Mouse (Mus musculus) liver, embryonic 13.5 days (tissue): Measurements from ENCODE around the gene Tbx2. TPM values are rescaled to one million over a fixed set of nuclear protein-coding genes. Genes with fewer than 3 reads are reported as not detected.

Experiments
- ATAC-seq: fragments of 200-750 bp; cut with Nextera tagmentation; 2 replicates; pipeline ENCODE4 v1.8.0; 2017; ENCODE audit warnings: low read depth, mild to moderate bottlenecking, moderate number of reproducible peaks, moderate library complexity
- DNase-seq: peaks from one replicate; pipeline ENCODE4 v3.0.0; 2022
- H3K27ac ChIP-seq: fragments of 300-500 bp; sonication (generic); 2 replicates; pipeline ENCODE4 v1.5.1; 2015; ENCODE audit warnings: moderate library complexity, mild to moderate bottlenecking, inconsistent platforms
- H3K27me3 ChIP-seq: fragments of 300-500 bp; sonication (generic); 2 replicates; pipeline ENCODE4 v1.6.1; 2015; ENCODE audit warnings: mild to moderate bottlenecking, inconsistent platforms
- H3K36me3 ChIP-seq: fragments of 300-500 bp; sonication (generic); 2 replicates; pipeline ENCODE4 v1.6.1; 2015; ENCODE audit warnings: mild to moderate bottlenecking, inconsistent platforms
- H3K4me1 ChIP-seq: fragments of 300-500 bp; sonication (generic); replicated peaks from 2 replicates; pipeline ENCODE4 v1.6.1; 2015; ENCODE audit warnings: inconsistent platforms
- H3K4me2 ChIP-seq: fragments of 300-500 bp; sonication (generic); 2 replicates; pipeline ENCODE4 v1.6.1; 2015; ENCODE audit warnings: inconsistent platforms, mild to moderate bottlenecking, moderate library complexity
- H3K4me3 ChIP-seq: fragments of 300-500 bp; sonication (generic); replicated peaks from 2 replicates; pipeline ENCODE4 v1.5.1; 2015; ENCODE audit warnings: mild to moderate bottlenecking, inconsistent platforms
- H3K9ac ChIP-seq: fragments of 300-500 bp; sonication (generic); 2 replicates; pipeline ENCODE4 v1.6.1; 2015; ENCODE audit warnings: mild to moderate bottlenecking, inconsistent platforms
- H3K9me3 ChIP-seq: fragments of 300-500 bp; sonication (generic); replicated peaks from 2 replicates; pipeline ENCODE4 v1.6.1; 2016; ENCODE audit warnings: inconsistent platforms
- WGBS: fragments of 180-500 bp; shearing (Covaris S2); methylation state at CpG from one replicate; pipeline ENCODE4 v1.1.7; 2015; ENCODE audit not compliant: insufficient replicate concordance; 5-methylcytosine and 5-hydroxymethylcytosine counted together
- polyA plus RNA-seq: library from polyadenylated mRNA; unstranded; fragments of >200 nt; fragmentation: Nextera tagmentation; extraction: Ambion mirVana; gene quantifications from 2 replicates; pipeline ENCODE4 v1.2.1, GENCODE M21; 2015

The Tbx2 gene
- polyA plus RNA-seq, 1 experiment from 2014 or later, result 0.25 TPM

- no peak for DNase-seq
- no peak for ATAC-seq
Observed at GRCm38 (mm10) chr11:85825823-85826222, 6.5 kb upstream of the Tbx2 start.

DNA sequence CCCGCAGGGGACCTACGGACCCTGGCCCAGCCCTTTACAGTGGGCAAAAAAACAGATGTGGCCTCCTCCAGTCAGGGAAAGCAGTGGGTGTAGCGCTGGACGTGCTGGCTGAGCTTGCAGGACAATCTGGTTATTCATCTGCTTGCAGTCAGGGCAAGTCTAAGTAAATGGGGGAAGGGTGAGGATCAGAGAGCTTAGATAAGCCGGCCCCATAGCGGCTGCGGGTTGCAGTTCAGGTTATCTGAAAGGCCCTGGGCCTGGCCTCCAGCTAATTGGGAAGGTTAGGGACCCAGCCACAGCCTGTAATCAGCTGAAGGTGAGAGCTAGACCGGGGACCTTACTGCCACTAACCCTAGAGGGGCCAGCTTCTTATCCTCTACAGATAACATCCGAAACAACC, 5.0 kb upstream of the Tbx2 start:
- DNase-seq, result peak; percentile 43
- 6% methylated on average over 9 of the region's 9 CpGs for WGBS
- peak; percentile 70 for ATAC-seq
- H3K4me1 ChIP-seq, result peaks cover 70% of the 10 kb centered on the region
- H3K27ac ChIP-seq, result no peak overlapping the region
- H3K9ac ChIP-seq, result no peak overlapping the region
- H3K9me3 ChIP-seq, result no peaks in the 10 kb centered on the region
- H3K4me3 ChIP-seq, result no peak overlapping the region
- no peaks in the 10 kb centered on the region for H3K36me3 ChIP-seq
- H3K4me2 ChIP-seq, result no peak overlapping the region
- peaks cover 89% of the 10 kb centered on the region for H3K27me3 ChIP-seq

More at GRCm38 (mm10) chr11:85825823-85826222, 6.5 kb upstream of the Tbx2 start:
- 43% methylated on average over 7 of the region's 7 CpGs for WGBS
- Histone ChIP-seq H3K9me3 (no peaks in the 10 kb centered on the region), H3K36me3 (no peaks in the 10 kb centered on the region), H3K4me3 (no peak overlapping the region), H3K27me3 (peaks cover 76% of the 10 kb centered on the region), H3K4me1 (peaks cover 58% of the 10 kb centered on the region), H3K27ac (no peak overlapping the region), H3K4me2 (no peak overlapping the region), H3K9ac (no peak overlapping the region)

DNA sequence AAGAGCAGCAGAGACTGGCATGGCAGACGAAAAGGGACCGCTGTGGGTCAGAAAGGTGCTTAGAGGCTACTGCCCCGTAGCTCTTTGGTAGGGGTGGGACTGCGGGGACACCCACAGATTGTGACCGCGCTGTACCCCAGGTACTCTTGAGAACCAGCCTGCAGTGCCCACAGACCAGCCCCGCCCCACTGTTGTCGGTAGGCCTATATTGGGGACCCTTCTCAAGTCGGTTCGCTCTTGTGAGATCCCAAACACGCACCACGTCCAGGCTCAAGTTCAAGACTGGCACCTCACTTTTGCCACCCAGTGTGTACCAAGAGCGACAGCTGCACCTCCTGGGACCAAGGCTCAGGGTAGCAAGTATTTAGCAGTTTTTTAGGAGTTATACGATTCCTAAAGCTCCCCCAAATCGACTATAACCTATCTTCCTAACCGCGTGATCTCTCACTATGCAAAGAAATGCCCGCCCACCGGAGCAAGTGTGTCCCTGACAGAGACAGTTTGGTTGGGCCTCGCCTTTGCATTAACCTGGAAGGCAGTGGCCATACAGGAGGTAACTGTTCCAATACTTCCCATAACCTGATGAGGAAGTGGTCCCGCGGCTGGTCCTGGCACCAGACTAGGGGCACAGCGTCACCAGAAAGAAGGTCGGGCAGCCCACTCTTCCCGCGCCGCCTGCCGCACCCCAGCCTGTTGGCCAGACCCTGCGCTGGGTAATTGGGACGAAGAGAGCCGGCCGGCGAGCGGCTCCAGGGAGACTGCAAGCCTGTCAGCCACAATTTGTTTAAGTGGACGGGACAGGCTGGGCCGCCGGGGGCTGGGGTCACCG, 3.4 kb upstream of the Tbx2 start:
- Histone ChIP-seq H3K9ac (no peak overlapping the region), H3K36me3 (no peaks in the 10 kb centered on the region), H3K4me1 (peaks cover 69% of the 10 kb centered on the region), H3K27ac (no peak overlapping the region), H3K9me3 (no peaks in the 10 kb centered on the region), H3K4me2 (peak overlapping the region; percentile 29; the same call in 1 of the 2 replicates), H3K4me3 (no peak overlapping the region), H3K27me3 (peaks cover 100% of the 10 kb centered on the region)
- ATAC-seq (no peak), DNase-seq (no peak)
- 12% methylated on average over 38 of the region's 38 CpGs for WGBS

DNA sequence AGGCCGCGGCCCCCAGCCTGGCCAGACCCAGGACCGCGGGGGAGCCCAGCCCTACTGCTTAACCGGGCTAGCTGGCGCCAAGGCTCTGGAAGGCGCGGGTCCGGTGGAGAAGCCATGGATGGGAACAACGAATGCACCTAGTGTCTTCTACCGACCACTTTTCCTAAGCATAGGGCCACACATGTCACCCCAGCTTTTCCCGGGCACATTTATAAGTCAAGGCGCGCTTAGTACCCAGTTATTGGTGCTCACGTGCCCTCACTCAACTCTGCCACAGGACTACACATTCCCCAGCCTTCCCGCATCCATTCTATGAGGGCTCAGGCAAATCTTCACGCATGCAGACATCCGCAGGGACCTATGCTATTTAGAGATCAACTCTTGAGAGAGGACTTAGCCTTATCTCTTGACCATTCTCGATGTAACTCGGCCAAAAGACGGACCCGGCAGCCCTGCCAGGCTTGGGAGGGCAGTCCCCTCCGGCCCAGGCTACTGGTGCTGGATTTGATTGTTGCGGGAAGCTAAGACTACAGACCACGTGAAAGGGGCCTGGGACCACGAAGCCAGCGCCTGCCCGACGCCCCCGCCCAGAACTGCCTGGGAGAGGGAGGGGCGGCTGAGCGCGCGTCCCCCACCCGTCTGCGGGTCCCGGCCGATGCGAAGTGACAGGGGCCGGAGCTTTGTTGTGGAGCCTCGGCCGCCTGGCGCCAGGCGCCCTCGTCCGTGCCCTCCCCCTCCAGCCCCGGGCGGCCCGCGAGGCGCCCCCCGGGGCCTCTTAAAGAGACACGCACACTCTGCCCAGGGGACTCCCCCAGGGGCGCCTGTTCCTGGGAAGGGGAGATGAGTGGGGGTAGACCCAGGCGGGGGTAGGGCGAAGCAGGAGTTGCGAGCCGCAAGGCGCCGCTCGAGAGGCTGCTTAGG, 2.6 kb upstream of the Tbx2 start:
- Histone ChIP-seq H3K27ac (no peak overlapping the region), H3K27me3 (peaks cover 100% of the 10 kb centered on the region), H3K4me3 (peak overlapping the region; percentile 21), H3K36me3 (no peaks in the 10 kb centered on the region), H3K4me1 (peaks cover 68% of the 10 kb centered on the region), H3K4me2 (peak overlapping the region; percentile 37; the same call in 1 of the 2 replicates), H3K9ac (peak overlapping the region; percentile 22; the same call in 1 of the 2 replicates), H3K9me3 (no peaks in the 10 kb centered on the region)
- 2% methylated on average over 61 of the region's 61 CpGs for WGBS
- DNase-seq, result no peak
- no peak for ATAC-seq

- Histone ChIP-seq H3K9me3 (no peaks in the 10 kb centered on the region), H3K4me1 (peaks cover 60% of the 10 kb centered on the region), H3K4me2 (no peak overlapping the region), H3K9ac (no peak overlapping the region), H3K27me3 (peaks cover 100% of the 10 kb centered on the region), H3K27ac (no peak overlapping the region), H3K36me3 (no peaks in the 10 kb centered on the region), H3K4me3 (no peak overlapping the region)
- no peak for ATAC-seq
- WGBS, result 2% methylated on average over 17 of the region's 17 CpGs
- DNase-seq, result no peak
Observed at GRCm38 (mm10) chr11:85830901-85831341, 1.4 kb upstream of the Tbx2 start.

- Histone ChIP-seq H3K36me3 (no peaks in the 10 kb centered on the region), H3K9ac (peak overlapping the region; percentile 37; the same call in 1 of the 2 replicates), H3K27me3 (peaks cover 100% of the 10 kb centered on the region), H3K4me2 (peak overlapping the region; percentile 66), H3K9me3 (no peaks in the 10 kb centered on the region), H3K4me1 (peaks cover 51% of the 10 kb centered on the region), H3K4me3 (peak overlapping the region; percentile 53), H3K27ac (no peak overlapping the region)
- ATAC-seq (no peak), DNase-seq (no peak)
- 1% methylated on average over 33 of the region's 33 CpGs for whole genome bisulfite sequencing
Observed at GRCm38 (mm10) chr11:85831656-85832230, 608 bp upstream of the Tbx2 start.

- H3K4me2 ChIP-seq, result peak overlapping the region; percentile 66
- H3K36me3 ChIP-seq, result no peaks in the 10 kb centered on the region
- no peak overlapping the region; the same call in 1 of the 2 replicates for H3K27ac ChIP-seq
- ATAC-seq, result no peak
- no peaks in the 10 kb centered on the region for H3K9me3 ChIP-seq
- peaks cover 44% of the 10 kb centered on the region for H3K4me1 ChIP-seq
- peak overlapping the region; percentile 50 for H3K9ac ChIP-seq
- no peak for DNase-seq
- WGBS, result under 1% methylated on average over 44 of the region's 54 CpGs
- H3K27me3 ChIP-seq, result peaks cover 100% of the 10 kb centered on the region
- peak overlapping the region; percentile 53 for H3K4me3 ChIP-seq
Observed at GRCm38 (mm10) chr11:85833081-85833521, 750 bp downstream of the Tbx2 start.

DNA sequence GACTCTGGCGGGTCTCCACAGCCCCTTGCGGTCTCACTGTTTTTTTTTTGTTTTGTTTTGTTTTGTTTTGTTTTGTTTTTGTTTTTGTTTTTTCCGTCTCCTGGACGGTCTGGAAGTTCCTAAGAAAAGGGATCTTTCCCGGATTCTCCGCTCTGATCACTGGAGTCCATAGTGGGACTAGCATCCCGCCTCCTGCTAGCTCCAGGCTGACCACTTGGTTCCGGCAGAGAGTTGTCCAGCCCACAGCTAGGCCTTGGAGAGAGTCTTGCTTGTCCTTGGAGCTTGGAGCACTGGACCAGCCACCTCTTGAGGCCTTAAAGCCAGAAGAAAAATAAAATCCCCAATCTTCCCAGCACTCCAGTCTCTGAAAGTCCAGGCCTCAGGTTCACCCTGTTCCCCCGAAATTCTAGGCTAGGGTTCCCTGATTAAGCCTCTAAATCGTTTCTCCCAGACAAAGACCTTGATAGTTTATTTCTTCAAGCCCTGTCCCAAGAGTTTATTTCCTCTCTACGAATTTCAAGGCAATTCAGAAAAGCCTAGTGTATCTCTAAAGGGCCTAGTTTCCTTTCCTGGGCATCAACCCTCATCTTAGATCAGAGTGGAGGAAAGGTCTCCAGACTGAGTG, 1.5 kb downstream of the Tbx2 start:
- H3K36me3 ChIP-seq, result no peaks in the 10 kb centered on the region
- WGBS, result 7% methylated on average over 11 of the region's 11 CpGs
- H3K4me3 ChIP-seq, result peak overlapping the region; percentile 53
- DNase-seq (no peak), ATAC-seq (no peak)
- no peaks in the 10 kb centered on the region for H3K9me3 ChIP-seq
- peaks cover 39% of the 10 kb centered on the region for H3K4me1 ChIP-seq
- H3K9ac ChIP-seq, result no peak overlapping the region
- no peak overlapping the region for H3K27ac ChIP-seq
- H3K27me3 ChIP-seq, result peaks cover 100% of the 10 kb centered on the region
- peak overlapping the region; percentile 66 for H3K4me2 ChIP-seq

DNA sequence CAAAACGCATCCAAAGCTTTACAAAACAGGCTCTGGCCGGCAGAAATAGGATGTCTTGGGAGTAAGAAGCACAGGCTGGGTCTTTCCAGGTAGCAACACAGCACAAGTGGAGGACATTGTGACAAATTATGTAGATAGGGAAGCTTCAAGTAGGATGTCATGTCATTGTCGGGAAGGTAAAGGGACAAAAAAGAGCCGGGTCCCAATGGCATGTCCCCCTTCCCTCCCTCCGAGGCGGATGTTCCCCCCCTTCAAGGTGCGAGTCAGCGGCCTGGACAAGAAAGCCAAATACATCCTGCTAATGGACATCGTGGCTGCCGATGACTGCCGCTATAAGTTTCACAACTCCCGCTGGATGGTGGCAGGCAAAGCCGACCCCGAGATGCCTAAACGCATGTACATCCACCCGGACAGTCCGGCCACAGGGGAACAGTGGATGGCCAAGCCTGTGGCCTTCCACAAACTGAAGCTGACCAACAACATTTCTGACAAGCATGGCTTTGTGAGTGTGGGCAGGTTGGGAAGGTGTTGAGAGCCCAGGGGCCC, 2.1 kb downstream of the Tbx2 start:
- Histone ChIP-seq H3K9ac (no peak overlapping the region), H3K9me3 (no peaks in the 10 kb centered on the region), H3K4me2 (peak overlapping the region; percentile 66), H3K36me3 (no peaks in the 10 kb centered on the region), H3K27ac (no peak overlapping the region), H3K27me3 (peaks cover 100% of the 10 kb centered on the region), H3K4me1 (peaks cover 34% of the 10 kb centered on the region), H3K4me3 (peak overlapping the region; percentile 53)
- ATAC-seq, result no peak
- 7% methylated on average over 17 of the region's 17 CpGs for WGBS
- DNase-seq, result no peak

DNA sequence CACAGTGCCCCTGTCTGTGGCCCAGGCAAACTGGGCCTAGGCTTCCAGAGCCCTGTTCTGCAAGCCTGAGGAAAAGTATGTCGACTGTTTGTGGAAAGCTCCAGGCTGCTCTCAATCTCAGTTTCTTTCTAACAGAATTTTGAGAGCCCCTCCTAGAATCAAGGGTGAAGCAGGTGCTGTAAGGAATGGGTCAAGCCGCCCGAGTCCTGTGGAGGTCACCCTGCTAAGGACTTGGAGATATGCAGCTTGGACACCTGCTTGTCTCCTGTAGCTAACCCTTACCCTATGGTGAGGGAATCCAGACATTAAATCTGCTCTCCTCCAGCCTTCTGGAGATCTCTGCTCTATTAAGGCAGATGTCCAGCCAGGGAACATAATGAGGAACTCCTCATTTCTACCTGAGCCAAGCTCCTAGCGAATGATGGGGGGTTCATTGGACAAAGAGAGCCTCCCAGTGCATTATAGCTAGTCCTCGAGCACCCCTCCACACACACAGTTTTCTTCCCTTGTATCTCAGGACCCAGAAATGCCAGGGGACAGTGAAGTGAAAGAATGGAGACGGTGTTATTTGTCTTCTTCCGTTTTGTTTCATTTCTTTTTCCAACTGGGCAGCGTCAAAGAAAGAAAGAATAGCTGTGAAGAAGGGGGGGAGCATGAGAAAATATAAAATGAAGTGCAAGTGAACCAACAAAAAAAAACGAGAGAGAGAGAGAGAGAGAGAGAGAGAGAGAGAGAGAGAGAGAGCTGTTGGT, 2.8 kb downstream of the Tbx2 start:
- peaks cover 100% of the 10 kb centered on the region for H3K27me3 ChIP-seq
- H3K27ac ChIP-seq, result no peak overlapping the region
- H3K36me3 ChIP-seq, result no peaks in the 10 kb centered on the region
- no peak overlapping the region for H3K9ac ChIP-seq
- peak overlapping the region; percentile 53 for H3K4me3 ChIP-seq
- ATAC-seq, result no peak
- peaks cover 28% of the 10 kb centered on the region for H3K4me1 ChIP-seq
- no peaks in the 10 kb centered on the region for H3K9me3 ChIP-seq
- H3K4me2 ChIP-seq, result 0 out of 2 replicates have a peak overlapping the region, but pooled peaks have one; percentile 66
- 11% methylated on average over 9 of the region's 9 CpGs for WGBS
- no peak for DNase-seq
